Mouse (Mus musculus) neural tube, embryonic 11.5 days (tissue): ENCODE data around the gene Gm28374. TPM values are rescaled to one million over a fixed set of nuclear protein-coding genes. Genes with fewer than 3 reads are reported as not detected.

ENCODE experiments used
- microRNA-seq: library from miRNA; unstranded; fragments of <30 nt; microRNA quantifications from one replicate; pipeline ENCODE4, GENCODE M21; 2016
- polyA plus RNA-seq: library from polyadenylated mRNA; unstranded; fragments of >200 nt; fragmentation: Nextera tagmentation; extraction: Ambion mirVana; gene quantifications from 2 replicates; pipeline ENCODE4 v1.2.1, GENCODE M21; 2014

The Gm28374 gene
- polyA plus RNA-seq, 1 experiment from 2014 or later: 0.88 TPM

Small RNAs within 50 kb of the gene (microRNA-seq; reads per million reads assigned to microRNA genes)
- 1.8 reads per million for gene Mir6988

Other genes with a start within 250 kb of the Gm28374 start
- gene Frmd8, start 207.0 kb downstream of the Gm28374 start, polyA plus RNA-seq: 19.9 and 20.7 TPM in 2 replicates
- 0.74 and 1.7 TPM in 2 replicates for gene Slc25a45, start 204.4 kb downstream of the Gm28374 start, polyA plus RNA-seq
- 5.7 and 6.6 TPM in 2 replicates for gene Tigd3, start 188.1 kb downstream of the Gm28374 start, polyA plus RNA-seq
- 195 and 225 TPM in 2 replicates for gene Dpf2, start 169.2 kb downstream of the Gm28374 start, polyA plus RNA-seq
- gene Cdc42ep2, start 157.4 kb downstream of the Gm28374 start, polyA plus RNA-seq: 3.9 and 4.0 TPM in 2 replicates
- gene Pola2, start 118.1 kb downstream of the Gm28374 start, polyA plus RNA-seq: 75.2 and 79.9 TPM in 2 replicates
- gene Slc22a20, start 96.1 kb downstream of the Gm28374 start, polyA plus RNA-seq: not detected in 2 replicates
- gene Capn1, start 66.4 kb downstream of the Gm28374 start, polyA plus RNA-seq: 3.4 and 4.4 TPM in 2 replicates
- 34.4 and 36.7 TPM in 2 replicates for gene Syvn1, start 35.7 kb downstream of the Gm28374 start, polyA plus RNA-seq
- 81.9 and 84.8 TPM in 2 replicates for gene Mrpl49, start 24.5 kb downstream of the Gm28374 start, polyA plus RNA-seq
- 789 and 790 TPM in 2 replicates for gene Fau, start 24.4 kb downstream of the Gm28374 start, polyA plus RNA-seq
- gene Znhit2, start 21.1 kb downstream of the Gm28374 start, polyA plus RNA-seq: 36.7 and 40.0 TPM in 2 replicates
- 39.6 and 42.9 TPM in 2 replicates for gene Tm7sf2, start 13.9 kb downstream of the Gm28374 start, polyA plus RNA-seq
- 59.1 and 61.2 TPM in 2 replicates for gene Vps51, start 5.0 kb downstream of the Gm28374 start, polyA plus RNA-seq
- not detected in 2 replicates for gene Tmem262, start 2.2 kb downstream of the Gm28374 start, polyA plus RNA-seq
- gene Zfpl1, start 2.7 kb upstream of the Gm28374 start, polyA plus RNA-seq: 74.3 and 76.8 TPM in 2 replicates
- gene Cdca5, start 2.7 kb upstream of the Gm28374 start, polyA plus RNA-seq: 46.0 and 48.4 TPM in 2 replicates
- not detected in 2 replicates for gene AC131692.1, start 12.2 kb upstream of the Gm28374 start, polyA plus RNA-seq
- 0.53 and 0.77 TPM in 2 replicates for gene Naaladl1, start 23.5 kb upstream of the Gm28374 start, polyA plus RNA-seq
- 62.6 and 66.1 TPM in 2 replicates for gene Sac3d1, start 36.4 kb upstream of the Gm28374 start, polyA plus RNA-seq
- 34.5 and 36.9 TPM in 2 replicates for gene Snx15, start 46.0 kb upstream of the Gm28374 start, polyA plus RNA-seq
- gene Batf2, start 58.7 kb upstream of the Gm28374 start, polyA plus RNA-seq: not detected in 2 replicates
- 82.6 and 95.1 TPM in 2 replicates for gene Arl2, start 59.3 kb upstream of the Gm28374 start, polyA plus RNA-seq
- gene Majin, start 102.1 kb upstream of the Gm28374 start, polyA plus RNA-seq: not detected in 2 replicates
- 0.44 and 0.87 TPM in 2 replicates for gene Gpha2, start 144.1 kb upstream of the Gm28374 start, polyA plus RNA-seq
- 47.4 and 61.2 TPM in 2 replicates for gene Ppp2r5b, start 153.6 kb upstream of the Gm28374 start, polyA plus RNA-seq
- 13.3 and 13.8 TPM in 2 replicates for gene Atg2a, start 159.4 kb upstream of the Gm28374 start, polyA plus RNA-seq
- gene Ehd1, start 194.5 kb upstream of the Gm28374 start, polyA plus RNA-seq: 71.9 and 82.2 TPM in 2 replicates
- gene Cdc42bpg, start 224.2 kb upstream of the Gm28374 start, polyA plus RNA-seq: 0.42 and 0.58 TPM in 2 replicates